Mouse (Mus musculus) urinary bladder, postnatal 25 days (tissue): ENCODE measurements around the gene Dner.
A peak's percentile ranks its signal among the peaks of the same experiment; 100 is the strongest.

Experiments used
- DNase-seq: peaks from one replicate; pipeline ENCODE4 v3.0.0; 2022; ENCODE audit warnings: low spot score

Dner gene

GRCm38 (mm10) chr1:84628244-84628643 is 67.8 kb downstream of the Dner start:
- DNase-seq: no peak

- DNase-seq: no peak
Observed at GRCm38 (mm10) chr1:84622978-84623554, 73.0 kb downstream of the Dner start.

GRCm38 (mm10) chr1:84621308-84621707 is 74.7 kb downstream of the Dner start:
- no peak for DNase-seq

- no peak for DNase-seq
Observed at GRCm38 (mm10) chr1:84619131-84619760, 76.8 kb downstream of the Dner start.

- no peak for DNase-seq
Observed at GRCm38 (mm10) chr1:84618094-84618493, 77.9 kb downstream of the Dner start.

- no peak for DNase-seq
Observed at GRCm38 (mm10) chr1:84616133-84616532, 79.9 kb downstream of the Dner start.

- DNase-seq: no peak
Observed at GRCm38 (mm10) chr1:84614596-84614995, 81.4 kb downstream of the Dner start.

- no peak for DNase-seq
Observed at GRCm38 (mm10) chr1:84613119-84613518, 82.9 kb downstream of the Dner start.

GRCm38 (mm10) chr1:84611331-84611730 is 84.7 kb downstream of the Dner start:
- DNase-seq: no peak

- DNase-seq: no peak
Observed at GRCm38 (mm10) chr1:84599025-84599424, 97.0 kb downstream of the Dner start.

- no peak for DNase-seq
Observed at GRCm38 (mm10) chr1:84596023-84596422, 100.0 kb downstream of the Dner start.

- DNase-seq: no peak
Observed at GRCm38 (mm10) chr1:84592394-84592793, 103.6 kb downstream of the Dner start.

- DNase-seq: no peak
Observed at GRCm38 (mm10) chr1:84590534-84590933, 105.5 kb downstream of the Dner start.

GRCm38 (mm10) chr1:84585434-84585833 is 110.6 kb downstream of the Dner start:
- no peak for DNase-seq

GRCm38 (mm10) chr1:84581812-84582211 is 114.2 kb downstream of the Dner start:
- DNase-seq: peak; percentile 62

GRCm38 (mm10) chr1:84561841-84562240 is 134.2 kb downstream of the Dner start:
- DNase-seq: no peak

- DNase-seq: no peak
Observed at GRCm38 (mm10) chr1:84561387-84561786, 134.6 kb downstream of the Dner start.

GRCm38 (mm10) chr1:84556546-84557511 is 139.2 kb downstream of the Dner start:
- no peak for DNase-seq

- DNase-seq: no peak
Observed at GRCm38 (mm10) chr1:84552005-84552404, 144.0 kb downstream of the Dner start.

- no peak for DNase-seq
Observed at GRCm38 (mm10) chr1:84550065-84550368, 146.0 kb downstream of the Dner start.

- no peak for DNase-seq
Observed at GRCm38 (mm10) chr1:84549367-84550064, 146.5 kb downstream of the Dner start.

GRCm38 (mm10) chr1:84536069-84536468 is 160.0 kb downstream of the Dner start:
- no peak for DNase-seq
